Mouse (Mus musculus): ENCODE results near the gene Olfr654. TPM values are rescaled to one million over a fixed set of nuclear protein-coding genes. Genes with fewer than 3 reads are reported as not detected.

Gene Olfr654
- polyA plus RNA-seq, 1 experiment from 2014 or later, result not detected

Other genes starting within 250 kb of the Olfr654 start
- gene Trim12c, start 233.7 kb upstream of the Olfr654 start, polyA plus RNA-seq (2015; fragmentation: Nextera tagmentation; extraction: Ambion mirVana), result 0.95 and 1.9 TPM in 2 replicates
- gene Trim30b, start 217.1 kb upstream of the Olfr654 start, polyA plus RNA-seq (2015; fragmentation: Nextera tagmentation; extraction: Ambion mirVana), result not detected in 2 replicates
- 0.24 TPM in 1 of 2 replicates, not detected in the other for gene Trim30c, start 186.2 kb upstream of the Olfr654 start, polyA plus RNA-seq (2015; fragmentation: Nextera tagmentation; extraction: Ambion mirVana)
- gene Trim30a, start 121.8 kb upstream of the Olfr654 start, polyA plus RNA-seq (2015; fragmentation: Nextera tagmentation; extraction: Ambion mirVana), result 0.77 and 2.8 TPM in 2 replicates
- gene Trim30d, start 79.2 kb upstream of the Olfr654 start, polyA plus RNA-seq (2015; fragmentation: Nextera tagmentation; extraction: Ambion mirVana), result 0.45 and 0.96 TPM in 2 replicates
- gene Olfr651, start 36.9 kb upstream of the Olfr654 start, polyA plus RNA-seq (2015; fragmentation: Nextera tagmentation; extraction: Ambion mirVana), result not detected in 2 replicates
- not detected in 2 replicates for gene Olfr652, start 26.1 kb upstream of the Olfr654 start, polyA plus RNA-seq (2015; fragmentation: Nextera tagmentation; extraction: Ambion mirVana)
- not detected in 2 replicates for gene Olfr653, start 9.7 kb upstream of the Olfr654 start, polyA plus RNA-seq (2015; fragmentation: Nextera tagmentation; extraction: Ambion mirVana)
- gene Olfr655, start 14.8 kb downstream of the Olfr654 start, polyA plus RNA-seq (2015; fragmentation: Nextera tagmentation; extraction: Ambion mirVana), result not detected in 2 replicates
- not detected in 2 replicates for gene Olfr656, start 26.9 kb downstream of the Olfr654 start, polyA plus RNA-seq (2015; fragmentation: Nextera tagmentation; extraction: Ambion mirVana)
- gene Olfr657, start 37.8 kb downstream of the Olfr654 start, polyA plus RNA-seq (2015; fragmentation: Nextera tagmentation; extraction: Ambion mirVana), result not detected in 2 replicates
- 0.22 and 0.36 TPM in 2 replicates for gene Olfr658, start 60.3 kb downstream of the Olfr654 start, polyA plus RNA-seq (2015; fragmentation: Nextera tagmentation; extraction: Ambion mirVana)
- gene Olfr659, start 79.7 kb downstream of the Olfr654 start, polyA plus RNA-seq (2015; fragmentation: Nextera tagmentation; extraction: Ambion mirVana), result not detected in 2 replicates
- gene Olfr661, start 99.5 kb downstream of the Olfr654 start, polyA plus RNA-seq (2015; fragmentation: Nextera tagmentation; extraction: Ambion mirVana), result not detected in 2 replicates
- not detected in 2 replicates for gene Usp17le, start 190.4 kb downstream of the Olfr654 start, polyA plus RNA-seq (2015; fragmentation: Nextera tagmentation; extraction: Ambion mirVana)

All from neural tube, embryonic 15.5 days (tissue).